Mouse (Mus musculus) heart, embryonic 10.5 days (tissue): Measurements from ENCODE around the gene Erg28. TPM values are rescaled to one million over a fixed set of nuclear protein-coding genes. Genes with fewer than 3 reads are reported as not detected.

Source experiments
- DNase-seq: peaks from one replicate; pipeline ENCODE4 v3.0.0-alpha.2; 2017; ENCODE audit warnings: low spot score
- H3K27ac ChIP-seq: fragments of 300-500 bp; sonication (generic); 2 replicates; pipeline ENCODE4 v1.5.1; 2016; ENCODE audit warnings: mild to moderate bottlenecking
- H3K27me3 ChIP-seq: fragments of 300-500 bp; sonication (generic); 2 replicates; pipeline ENCODE4 v1.6.1; 2016; ENCODE audit warnings: mild to moderate bottlenecking; ENCODE audit not compliant: poor library complexity, insufficient read depth, severe bottlenecking
- H3K36me3 ChIP-seq: fragments of 300-500 bp; sonication (generic); 2 replicates; pipeline ENCODE4 v1.6.1; 2016; ENCODE audit warnings: mild to moderate bottlenecking, moderate library complexity
- H3K4me1 ChIP-seq: fragments of 300-500 bp; sonication (generic); 2 replicates; pipeline ENCODE4 v1.6.1; 2016; ENCODE audit warnings: mild to moderate bottlenecking
- H3K4me3 ChIP-seq: fragments of 300-500 bp; sonication (generic); 2 replicates; pipeline ENCODE4 v1.5.1; 2016; ENCODE audit warnings: mild to moderate bottlenecking, moderate library complexity
- H3K9me3 ChIP-seq: fragments of 300-500 bp; sonication (generic); 2 replicates; pipeline ENCODE4 v1.6.1; 2016; ENCODE audit warnings: mild to moderate bottlenecking, moderate library complexity
- WGBS: fragments of 180-500 bp; shearing (Covaris S2); methylation state at CpG from one replicate; pipeline ENCODE4 v1.1.7; 2016; 5-methylcytosine and 5-hydroxymethylcytosine counted together
- polyA plus RNA-seq: library from polyadenylated mRNA; unstranded; fragments of >200 nt; fragmentation: Nextera tagmentation; extraction: Ambion mirVana; gene quantifications from 2 replicates; pipeline ENCODE4 v1.2.1, GENCODE M21; 2016

Gene Erg28
- polyA plus RNA-seq, 1 experiment from 2014 or later = 114 TPM

GRCm38 (mm10) chr12:85848164-85848958 lies 24.0 kb upstream of the Erg28 start:
- Histone ChIP-seq H3K9me3 (no peaks in the 10 kb centered on the region), H3K4me1 (no peaks in the 10 kb centered on the region), H3K4me3 (no peak overlapping the region), H3K27ac (no peak overlapping the region), H3K27me3 (no peaks in the 10 kb centered on the region), H3K36me3 (peaks cover 25% of the 10 kb centered on the region)
- DNase-seq = peak; percentile 69
- 82% methylated on average over 7 of the region's 7 CpGs for WGBS

DNA sequence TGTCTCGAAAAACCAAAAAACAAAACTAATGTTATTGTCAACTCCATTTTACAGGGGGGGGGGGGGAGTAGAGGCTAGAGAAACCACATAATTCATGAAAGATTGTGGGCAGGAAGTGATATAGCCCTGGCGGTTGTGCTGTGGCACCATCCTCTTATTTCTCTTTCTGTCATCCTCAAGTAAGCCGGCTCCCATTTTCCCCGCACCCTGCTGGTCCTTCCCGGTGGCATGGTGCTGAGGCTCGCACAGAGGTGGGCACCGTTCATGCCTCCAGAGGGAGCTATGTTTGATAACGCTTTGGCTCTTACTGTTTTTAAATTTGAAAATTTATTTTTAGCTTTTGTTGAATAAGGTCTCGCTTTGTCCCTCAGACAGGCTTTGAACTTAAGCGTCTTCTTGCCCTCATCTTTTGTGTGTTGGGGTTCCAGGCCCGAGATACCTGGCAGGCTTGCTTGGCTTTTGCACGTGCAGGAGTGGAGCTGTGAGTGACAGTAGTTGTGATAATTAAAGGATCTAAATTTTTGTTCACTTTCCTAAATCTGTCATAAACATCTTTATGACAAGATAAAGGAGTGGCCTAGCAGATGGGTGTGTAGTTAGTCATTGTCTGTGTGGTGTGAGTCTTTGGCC lies 15.1 kb upstream of the Erg28 start:
- WGBS = 89% methylated on average over 12 of the region's 12 CpGs

DNA sequence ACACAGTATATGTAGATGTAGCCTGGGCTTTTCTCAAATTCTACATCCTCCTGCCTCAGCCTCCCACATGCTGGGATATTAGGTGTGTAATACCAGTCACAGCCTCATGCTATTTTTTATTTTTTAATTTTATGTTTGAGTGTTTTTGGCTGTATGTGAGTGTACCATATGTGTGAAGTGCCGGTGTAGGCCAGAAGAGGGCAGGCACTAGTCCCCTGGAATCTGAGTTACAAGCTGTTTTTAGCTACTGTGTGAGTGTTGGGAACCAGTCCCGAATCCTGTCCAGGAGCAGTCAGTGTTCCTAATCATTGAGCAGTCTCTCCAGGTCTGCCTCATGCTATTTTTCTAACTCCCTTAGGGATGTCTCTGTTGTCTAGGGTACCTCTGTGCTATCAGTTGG lies 13.4 kb upstream of the Erg28 start:
- Histone ChIP-seq H3K4me1 (peaks cover 8% of the 10 kb centered on the region), H3K36me3 (peaks cover 16% of the 10 kb centered on the region; the same call in 1 of the 2 replicates), H3K4me3 (no peak overlapping the region), H3K27me3 (no peaks in the 10 kb centered on the region), H3K27ac (no peak overlapping the region), H3K9me3 (no peaks in the 10 kb centered on the region)
- WGBS = 85% methylated on average over 2 of the region's 2 CpGs
- no peak for DNase-seq

More for the DNA sequence above, 15.1 kb upstream of the Erg28 start:
- DNase-seq = no peak
- Histone ChIP-seq H3K36me3 (peaks cover 12% of the 10 kb centered on the region; the same call in 1 of the 2 replicates), H3K27ac (no peak overlapping the region), H3K4me3 (no peak overlapping the region), H3K27me3 (no peaks in the 10 kb centered on the region), H3K4me1 (peaks cover 8% of the 10 kb centered on the region), H3K9me3 (no peaks in the 10 kb centered on the region)

DNA sequence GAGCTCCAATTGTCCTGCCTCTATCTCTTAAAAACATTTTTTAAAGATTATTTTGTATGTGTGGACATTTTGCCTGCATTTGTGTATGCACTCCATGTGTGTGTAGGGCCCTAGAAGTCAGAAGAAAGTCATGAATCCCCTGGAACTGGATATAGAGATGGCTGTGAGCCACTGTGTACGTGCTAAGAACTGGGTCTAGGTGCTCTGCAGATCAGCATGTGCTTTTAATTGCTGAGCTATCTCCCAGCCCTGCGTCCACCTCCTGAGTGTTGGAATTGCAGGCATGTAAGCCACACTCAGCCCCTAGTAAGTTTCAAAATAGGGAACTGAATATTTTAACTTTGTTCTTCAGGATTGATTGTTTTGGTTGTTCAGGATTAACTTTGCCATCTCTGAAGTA lies 10.2 kb upstream of the Erg28 start:
- peaks cover 41% of the 10 kb centered on the region for H3K36me3 ChIP-seq
- H3K4me1 ChIP-seq = no peaks in the 10 kb centered on the region
- WGBS = 73% methylated on average over 2 of the region's 2 CpGs
- no peaks in the 10 kb centered on the region for H3K27me3 ChIP-seq
- DNase-seq = no peak
- H3K4me3 ChIP-seq = no peak overlapping the region
- H3K27ac ChIP-seq = no peak overlapping the region
- no peaks in the 10 kb centered on the region for H3K9me3 ChIP-seq

- H3K36me3 ChIP-seq = peaks cover 70% of the 10 kb centered on the region
- H3K27me3 ChIP-seq = no peaks in the 10 kb centered on the region
- peaks cover 2% of the 10 kb centered on the region; the same call in 1 of the 2 replicates for H3K4me1 ChIP-seq
- no peaks in the 10 kb centered on the region for H3K9me3 ChIP-seq
- peak; percentile 33 for DNase-seq
- 89% methylated on average over 3 of the region's 3 CpGs for WGBS
- no peak overlapping the region for H3K4me3 ChIP-seq
- no peak overlapping the region for H3K27ac ChIP-seq
Observed at GRCm38 (mm10) chr12:85830691-85831090, 6.3 kb upstream of the Erg28 start.

DNA sequence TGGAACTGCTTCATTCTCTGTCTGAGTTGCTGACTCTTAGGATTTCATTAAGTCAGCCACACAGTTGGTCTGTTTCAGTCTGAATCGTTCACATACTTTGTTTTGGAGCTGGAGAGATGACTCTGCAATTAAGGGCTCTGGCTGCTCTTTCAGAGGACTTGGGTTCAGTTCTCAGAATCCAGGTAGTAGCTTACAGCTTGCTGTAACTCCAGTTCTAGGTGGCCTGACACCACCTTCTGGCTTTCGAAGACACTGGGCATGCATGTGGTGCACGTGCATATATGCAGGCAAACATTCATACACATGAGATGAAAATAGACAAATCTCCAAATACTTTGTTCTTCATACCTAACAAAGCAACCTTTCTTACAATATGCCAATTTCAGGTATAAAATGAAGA lies 5.5 kb upstream of the Erg28 start:
- peaks cover 70% of the 10 kb centered on the region for H3K36me3 ChIP-seq
- no peak overlapping the region for H3K4me3 ChIP-seq
- H3K9me3 ChIP-seq = no peaks in the 10 kb centered on the region
- peak; percentile 59 for DNase-seq
- H3K27me3 ChIP-seq = no peaks in the 10 kb centered on the region
- peaks cover 6% of the 10 kb centered on the region; the same call in 1 of the 2 replicates for H3K4me1 ChIP-seq
- H3K27ac ChIP-seq = no peak overlapping the region
- WGBS = 90% methylated on average over 3 of the region's 3 CpGs

DNA sequence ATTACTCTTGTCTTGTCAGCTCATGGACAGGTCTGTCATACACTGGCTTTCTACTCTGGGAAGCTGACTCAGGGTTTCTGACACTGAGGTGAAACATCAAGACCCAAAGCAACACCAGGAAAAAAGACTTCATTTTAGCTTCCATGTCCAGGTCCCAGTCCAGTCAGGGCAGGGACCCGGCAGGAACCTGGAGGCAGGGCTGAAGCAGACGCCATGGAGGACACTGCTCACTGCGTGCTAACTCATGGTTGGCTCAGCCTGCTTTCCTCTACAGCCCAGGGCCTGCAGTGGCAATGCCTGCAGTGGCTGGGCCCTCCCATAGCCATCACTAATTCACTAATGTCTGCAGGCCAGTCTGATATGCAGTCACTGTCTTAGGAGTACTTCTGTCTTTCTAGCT lies 4.5 kb upstream of the Erg28 start:
- DNase-seq = peak; percentile 68
- H3K9me3 ChIP-seq = no peaks in the 10 kb centered on the region
- H3K4me3 ChIP-seq = no peak overlapping the region
- peaks cover 65% of the 10 kb centered on the region for H3K36me3 ChIP-seq
- H3K27me3 ChIP-seq = no peaks in the 10 kb centered on the region
- no peak overlapping the region for H3K27ac ChIP-seq
- peaks cover 8% of the 10 kb centered on the region for H3K4me1 ChIP-seq
- 94% methylated on average over 3 of the region's 3 CpGs for WGBS

DNA sequence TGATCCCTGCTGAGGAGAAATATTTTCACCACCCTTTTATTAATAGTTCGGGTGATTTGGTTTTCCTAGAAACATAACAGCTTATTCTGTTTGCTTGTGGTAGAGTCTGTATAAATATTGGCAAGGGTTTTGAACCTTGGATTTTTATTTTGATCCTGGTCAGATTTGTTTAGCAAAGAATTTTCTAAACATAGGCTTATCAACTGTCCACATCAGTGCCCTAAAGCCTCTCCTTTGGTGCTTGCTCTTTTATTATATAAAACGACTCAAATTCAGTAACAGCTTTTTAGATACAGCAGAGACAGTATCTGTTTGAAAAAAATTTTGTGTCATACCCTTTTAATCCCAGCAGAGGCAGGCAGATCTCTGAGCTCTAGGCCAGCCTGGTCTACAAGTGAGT lies 1.5 kb upstream of the Erg28 start:
- H3K27ac ChIP-seq = no peak overlapping the region
- 78% methylated on average over 2 of the region's 2 CpGs for WGBS
- H3K9me3 ChIP-seq = no peaks in the 10 kb centered on the region
- H3K4me3 ChIP-seq = peak overlapping the region; percentile 91
- H3K27me3 ChIP-seq = no peaks in the 10 kb centered on the region
- H3K4me1 ChIP-seq = peaks cover 28% of the 10 kb centered on the region
- DNase-seq = no peak
- peaks cover 54% of the 10 kb centered on the region for H3K36me3 ChIP-seq

DNA sequence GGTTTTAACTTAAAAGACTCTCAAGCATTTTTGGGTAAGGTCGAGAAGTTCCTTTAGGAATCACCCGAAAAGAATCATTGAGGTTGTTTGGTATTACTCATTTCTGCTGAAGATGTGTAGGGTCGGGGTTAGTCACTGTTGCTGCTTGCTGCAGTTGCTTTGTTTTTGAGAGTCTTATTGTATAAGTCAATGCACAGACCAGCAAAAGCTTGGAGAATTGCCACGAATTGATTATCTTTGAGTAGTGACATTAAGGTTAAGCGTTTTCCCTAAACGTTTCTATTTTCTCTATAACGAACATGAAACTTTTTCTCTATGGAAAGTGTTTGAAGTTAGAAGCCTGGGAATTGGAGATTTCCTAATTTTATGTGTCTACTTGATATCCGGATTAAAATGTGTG lies 1.0 kb upstream of the Erg28 start:
- H3K36me3 ChIP-seq = peaks cover 50% of the 10 kb centered on the region
- no peaks in the 10 kb centered on the region for H3K9me3 ChIP-seq
- no peaks in the 10 kb centered on the region for H3K27me3 ChIP-seq
- WGBS = 12% methylated on average over 8 of the region's 8 CpGs
- H3K4me1 ChIP-seq = peaks cover 28% of the 10 kb centered on the region
- H3K27ac ChIP-seq = peak overlapping the region; percentile 97
- no peak for DNase-seq
- peak overlapping the region; percentile 91 for H3K4me3 ChIP-seq

DNA sequence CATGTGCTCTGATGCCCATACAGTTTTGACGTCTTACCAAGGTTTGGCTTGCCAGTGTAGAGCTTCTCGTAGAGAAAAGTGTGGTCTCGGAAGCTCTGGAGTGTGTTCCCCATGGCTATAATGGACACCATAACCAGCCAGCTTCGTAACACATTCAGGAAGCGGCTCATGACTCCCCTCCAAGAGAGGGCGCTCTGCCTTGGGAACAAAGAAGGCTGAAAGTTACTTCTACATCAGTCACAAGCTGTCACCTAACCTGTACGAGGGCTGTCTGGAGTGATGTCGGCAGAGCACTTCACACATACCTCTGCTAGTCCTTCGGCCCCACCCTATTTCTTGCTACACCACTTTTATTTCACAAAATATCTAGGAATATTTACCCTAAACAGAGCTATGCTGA lies 2.3 kb downstream of the Erg28 start:
- 82% methylated on average over 9 of the region's 9 CpGs for WGBS
- H3K36me3 ChIP-seq = peaks cover 43% of the 10 kb centered on the region
- no peaks in the 10 kb centered on the region for H3K9me3 ChIP-seq
- no peak overlapping the region for H3K27ac ChIP-seq
- peaks cover 56% of the 10 kb centered on the region for H3K4me1 ChIP-seq
- H3K4me3 ChIP-seq = no peak overlapping the region
- H3K27me3 ChIP-seq = no peaks in the 10 kb centered on the region
- DNase-seq = no peak

- WGBS = 63% methylated on average over 2 of the region's 2 CpGs
- Histone ChIP-seq H3K27ac (peak overlapping the region; percentile 53; the same call in 1 of the 2 replicates), H3K4me1 (peaks cover 53% of the 10 kb centered on the region), H3K27me3 (no peaks in the 10 kb centered on the region), H3K4me3 (no peak overlapping the region), H3K36me3 (peaks cover 63% of the 10 kb centered on the region), H3K9me3 (no peaks in the 10 kb centered on the region)
- DNase-seq = peak; percentile 80
Observed at GRCm38 (mm10) chr12:85813599-85813998, 10.8 kb downstream of the Erg28 start.

- Histone ChIP-seq H3K27ac (no peak overlapping the region), H3K9me3 (no peaks in the 10 kb centered on the region), H3K4me1 (peaks cover 42% of the 10 kb centered on the region), H3K36me3 (peaks cover 48% of the 10 kb centered on the region), H3K4me3 (no peak overlapping the region), H3K27me3 (no peaks in the 10 kb centered on the region)
- WGBS = 88% methylated on average over 4 of the region's 4 CpGs
- DNase-seq = no peak
Observed at GRCm38 (mm10) chr12:85811676-85812075, 12.7 kb downstream of the Erg28 start.

DNA sequence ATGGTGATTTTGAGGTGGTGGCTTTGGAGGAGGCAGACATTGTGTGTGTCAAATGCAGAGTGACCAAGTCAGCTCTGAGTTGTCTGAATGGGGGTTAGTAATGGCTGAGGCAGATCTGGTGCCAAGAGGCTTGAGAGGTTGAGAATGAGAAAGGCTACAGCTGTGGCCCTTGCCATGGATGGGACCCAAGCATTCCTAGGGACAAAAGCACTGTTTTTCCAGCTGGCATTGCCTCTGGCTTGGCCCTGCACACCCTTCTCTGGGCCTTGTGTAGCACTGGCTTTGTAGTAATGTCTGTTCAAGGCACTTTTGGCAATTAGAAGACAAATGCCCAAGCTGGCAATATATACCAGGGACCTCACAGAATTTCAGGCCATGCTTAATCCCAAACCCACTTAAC lies 13.4 kb downstream of the Erg28 start:
- H3K27me3 ChIP-seq = no peaks in the 10 kb centered on the region
- H3K4me3 ChIP-seq = no peak overlapping the region
- H3K27ac ChIP-seq = no peak overlapping the region
- peaks cover 41% of the 10 kb centered on the region for H3K36me3 ChIP-seq
- no peak for DNase-seq
- no peaks in the 10 kb centered on the region for H3K9me3 ChIP-seq
- peaks cover 42% of the 10 kb centered on the region for H3K4me1 ChIP-seq
